In genomic region chr15:89591723-89592455, GRCm38 (mm10) we compare ENCODE assay signal across 7 mouse cellular contexts. TPM values are rescaled to one million over a fixed set of nuclear protein-coding genes. Genes with fewer than 3 reads are reported as not detected.
DNase-seq lines count a peak whose midpoint lies in the region; ATAC-seq lines count a peak whose summit lies in the region.

Gene Rabl2, minus strand, starts transcription at chr15:89591923.

- no peaks in the 10 kb centered on the region for H3K9me3 ChIP-seq in intestine, embryonic 15.5 days
- no peaks in the 10 kb centered on the region for H3K9me3 ChIP-seq in midbrain, embryonic 10.5 days (replicated peaks)

- intact Hi-C loops in gastrocnemius, postnatal 36 days (cut with DNase I) = no loop called here
- intact Hi-C loops in left cerebral cortex, postnatal 25 days (cut with DNase I) = no loop called here

- H3K36me3 ChIP-seq in intestine, embryonic 15.5 days = no peaks in the 10 kb centered on the region
- H3K36me3 ChIP-seq in midbrain, embryonic 10.5 days = peaks cover 15% of the 10 kb centered on the region

- under 1% methylated on average over 34 of the region's 35 CpGs for WGBS in intestine, embryonic 15.5 days
- 1% methylated on average over 35 of the region's 35 CpGs for WGBS in midbrain, embryonic 10.5 days

- ATAC-seq in intestine, embryonic 15.5 days = peak; percentile 98

- DNase-seq in adrenal gland, adult 2 months = peak; percentile 93
- peak; percentile 84 for DNase-seq in embryo, embryonic 11.5 days (ENCODE audit: low read depth, low spot score)
- peak; percentile 81 to 82 for DNase-seq in gastrocnemius, postnatal 36 days
- DNase-seq in left cerebral cortex, postnatal 25 days (ENCODE audit: low spot score in 2 of 2) = peak; percentile 85 to 87
- peak; percentile 93 for DNase-seq in midbrain, embryonic 10.5 days (ENCODE audit: low spot score)
- DNase-seq in right cerebral cortex, postnatal 4 days = peak; percentile 83

- no peaks in the 10 kb centered on the region for H3K27me3 ChIP-seq in intestine, embryonic 15.5 days (replicated peaks)
- H3K27me3 ChIP-seq in midbrain, embryonic 10.5 days (ENCODE audit: low read depth, poor library complexity, severe bottlenecking) = no peaks in the 10 kb centered on the region

- H3K4me1 ChIP-seq in intestine, embryonic 15.5 days (replicated peaks) = no peaks in the 10 kb centered on the region
- H3K4me1 ChIP-seq in midbrain, embryonic 10.5 days = peaks cover 23% of the 10 kb centered on the region

- peak within 1 kb of the TSS; percentile 74 for H3K9ac ChIP-seq in intestine, embryonic 15.5 days

- H3K27ac ChIP-seq in intestine, embryonic 15.5 days = 0 out of 2 replicates have a peak within 1 kb of the TSS, but pooled peaks have one; percentile 22
- peak within 1 kb of the TSS; percentile 88 for H3K27ac ChIP-seq in midbrain, embryonic 10.5 days (replicated peaks)

- H3K4me2 ChIP-seq in intestine, embryonic 15.5 days (replicated peaks) = peak within 1 kb of the TSS; percentile 80

- H3K4me3 ChIP-seq in intestine, embryonic 15.5 days (replicated peaks) = peak within 1 kb of the TSS; percentile 89
- peak within 1 kb of the TSS; percentile 87 for H3K4me3 ChIP-seq in midbrain, embryonic 10.5 days

RNA-seq across cellular contexts. Expression of gene Rabl2, which starts in this region (rescaled TPM):
- total RNA-seq in adrenal gland, adult 2 months (2021) = 10 to 100 TPM in 1 of 2 experiments, 1 to 10 TPM in 1; 8.6 to 10.3 TPM
- 6.4 and 7.2 TPM in 2 replicates for polyA plus RNA-seq in adrenal gland, adult 2 months (2012; rRNA removed)
- total RNA-seq in gastrocnemius, postnatal 36 days (2021) = 1 to 10 TPM; 1.8 to 3.1 TPM
- polyA plus RNA-seq in intestine, embryonic 15.5 days (2015; fragmentation: Nextera tagmentation; extraction: Ambion mirVana) = 29.9 and 30.7 TPM in 2 replicates
- total RNA-seq in left cerebral cortex, postnatal 25 days (2021) = 10 to 100 TPM; 36.9 to 37.1 TPM
- polyA plus RNA-seq in midbrain, embryonic 10.5 days (2016; fragmentation: Nextera tagmentation; extraction: Ambion mirVana) = 80.1 and 80.7 TPM in 2 replicates

Comparison
In these comparisons a context has a peak if more than half of its experiments do, and no peak if none do; other contexts are left out.
1. Peak in every context shown above with its lines: DNase-seq, ATAC-seq, H3K4me3 ChIP-seq and H3K27ac ChIP-seq.